Mouse (Mus musculus) MEL-GATA-1-ER (cell line): ENCODE results near the gene Fam173a.

Source experiments
- DNase-seq: peaks from one replicate; pipeline ENCODE4 v3.0.0-alpha.2; 2012; ENCODE audit warnings: low read depth; ENCODE audit errors: extremely low read depth

Fam173a gene

DNA sequence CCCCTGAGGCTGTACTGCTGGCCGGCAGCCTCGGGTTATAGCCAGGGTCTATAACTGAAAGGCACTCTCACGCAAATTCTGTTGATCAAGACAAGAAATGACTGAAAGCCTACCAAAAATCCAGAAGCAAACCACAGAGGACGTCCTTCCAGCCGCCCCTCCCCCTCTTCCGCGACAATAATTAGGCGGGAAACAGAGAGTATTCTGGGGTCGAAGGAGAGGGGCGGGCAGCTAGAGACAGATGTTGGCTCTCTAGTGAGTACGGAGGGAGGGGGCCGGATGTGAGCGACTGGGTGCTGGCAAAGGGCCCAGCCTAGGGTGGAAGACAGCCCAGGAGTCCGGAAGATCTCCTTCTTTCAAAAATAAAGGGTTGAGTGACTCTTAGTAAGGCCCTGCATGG, at the start of gene Fam173a:
Fam173a (minus strand) TSS at position 287 of the 400 bp plus-strand sequence.
- DNase-seq: peak; percentile 82

- no peak for DNase-seq
These were observed 48.6 kb upstream of the Fam173a start, which contains the start of gene Gm20683 for GRCm38 (mm10) chr17:25841117-25841880. Gene Gm20683, minus strand, starts transcription at chr17:25841763.

GRCm38 (mm10) chr17:25840519-25840918, 47.8 kb upstream of the Fam173a start:
- no peak for DNase-seq

- DNase-seq: no peak
These were observed 46.9 kb upstream of the Fam173a start for GRCm38 (mm10) chr17:25839455-25840235.

GRCm38 (mm10) chr17:25838904-25839303, 46.2 kb upstream of the Fam173a start:
- no peak for DNase-seq

DNA sequence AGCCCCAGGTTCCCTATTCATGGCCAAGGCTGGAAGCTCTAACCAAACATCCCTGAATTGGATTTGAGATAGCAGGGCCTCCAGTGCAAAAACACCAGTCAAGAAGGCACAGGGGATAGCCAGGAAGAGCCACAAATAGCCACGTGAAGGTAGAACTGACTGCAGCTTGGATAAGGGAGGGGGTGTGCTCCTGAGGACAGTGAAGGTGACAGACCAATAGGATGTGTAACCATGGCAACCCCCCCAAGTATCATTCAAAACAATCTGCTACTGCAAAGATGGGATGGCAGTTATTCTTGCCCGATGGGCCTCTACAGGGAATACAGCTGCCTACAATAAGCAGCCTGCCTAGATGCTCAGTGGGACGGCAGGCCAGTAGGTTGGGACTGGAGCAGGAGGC, 44.8 kb upstream of the Fam173a start:
- DNase-seq: no peak

- no peak for DNase-seq
These were observed 44.3 kb upstream of the Fam173a start, which contains the start of gene Rhbdl1 for GRCm38 (mm10) chr17:25837076-25837410. Gene Rhbdl1, minus strand, starts transcription at chr17:25837295.

- DNase-seq: no peak
These were observed 43.8 kb upstream of the Fam173a start for GRCm38 (mm10) chr17:25836397-25837075.

DNA sequence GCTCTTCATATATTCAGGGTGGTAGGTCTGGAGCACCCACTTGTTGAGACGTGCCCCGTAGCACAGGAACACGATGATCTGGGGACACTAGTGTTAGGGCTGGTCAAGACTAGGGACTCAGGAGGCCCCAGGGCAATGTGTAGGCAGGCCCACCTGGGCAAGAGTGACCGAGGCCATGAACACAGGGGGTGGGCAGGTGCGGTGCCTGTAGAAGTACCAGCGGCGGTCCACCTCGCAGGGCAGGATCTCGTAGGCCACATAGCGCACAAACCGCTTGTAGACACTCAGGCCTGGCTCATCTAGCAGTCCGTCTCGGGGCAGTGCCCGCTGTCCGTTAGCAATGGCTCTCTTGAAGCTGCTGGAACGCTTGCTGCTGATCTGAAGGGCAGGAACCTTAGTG, 43.1 kb upstream of the Fam173a start:
- DNase-seq: no peak

DNA sequence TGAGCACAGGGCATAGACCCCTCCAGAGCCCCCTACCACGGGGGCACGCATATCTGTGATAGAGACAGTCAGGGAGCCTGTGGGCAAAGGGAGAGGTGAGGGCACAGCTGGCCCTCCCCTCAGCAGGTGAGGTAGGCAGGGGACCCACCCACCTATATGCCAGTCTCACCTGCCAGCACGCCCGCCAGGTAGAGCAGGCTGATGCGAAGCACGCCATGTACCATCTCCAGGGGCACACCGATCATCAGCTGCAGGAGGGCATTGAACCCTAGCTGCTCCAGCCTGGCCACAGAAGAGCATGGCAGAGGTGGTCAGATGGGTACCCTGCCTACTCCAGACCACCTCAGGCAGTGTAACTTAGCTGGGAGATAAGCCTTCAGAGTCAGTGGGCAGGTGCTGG, 42.6 kb upstream of the Fam173a start:
- DNase-seq: no peak

DNA sequence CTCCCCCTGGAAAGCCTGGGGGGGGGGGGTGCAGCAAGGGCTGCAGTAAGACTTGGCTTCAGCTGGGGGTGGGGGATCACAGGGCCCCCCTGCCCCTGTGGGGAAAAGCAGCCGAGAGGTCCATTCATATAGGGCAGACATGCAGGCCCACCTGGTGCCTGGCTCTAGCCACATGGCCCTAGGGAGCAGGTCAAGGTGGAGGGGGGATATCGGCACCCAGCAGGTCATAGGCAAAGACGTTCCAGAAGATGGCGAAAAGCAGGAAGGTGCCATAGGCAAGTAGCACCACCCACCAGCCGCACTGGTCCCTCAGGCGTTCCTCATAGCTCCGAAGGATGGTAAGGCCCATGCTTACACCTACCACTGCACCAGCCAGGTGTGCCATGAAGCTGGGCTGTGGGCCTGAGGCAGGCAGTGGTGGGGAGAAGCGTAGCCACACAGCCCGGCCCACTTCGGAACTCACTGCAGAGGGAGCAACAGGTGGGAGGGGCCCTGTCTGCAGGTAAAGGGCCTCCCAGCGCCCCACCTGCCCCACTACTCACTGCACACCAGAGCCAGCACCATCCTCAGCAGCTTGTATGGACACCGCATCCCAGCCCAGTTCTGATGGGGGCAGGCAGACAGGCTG, 42.0 kb upstream of the Fam173a start:
- DNase-seq: no peak

DNA sequence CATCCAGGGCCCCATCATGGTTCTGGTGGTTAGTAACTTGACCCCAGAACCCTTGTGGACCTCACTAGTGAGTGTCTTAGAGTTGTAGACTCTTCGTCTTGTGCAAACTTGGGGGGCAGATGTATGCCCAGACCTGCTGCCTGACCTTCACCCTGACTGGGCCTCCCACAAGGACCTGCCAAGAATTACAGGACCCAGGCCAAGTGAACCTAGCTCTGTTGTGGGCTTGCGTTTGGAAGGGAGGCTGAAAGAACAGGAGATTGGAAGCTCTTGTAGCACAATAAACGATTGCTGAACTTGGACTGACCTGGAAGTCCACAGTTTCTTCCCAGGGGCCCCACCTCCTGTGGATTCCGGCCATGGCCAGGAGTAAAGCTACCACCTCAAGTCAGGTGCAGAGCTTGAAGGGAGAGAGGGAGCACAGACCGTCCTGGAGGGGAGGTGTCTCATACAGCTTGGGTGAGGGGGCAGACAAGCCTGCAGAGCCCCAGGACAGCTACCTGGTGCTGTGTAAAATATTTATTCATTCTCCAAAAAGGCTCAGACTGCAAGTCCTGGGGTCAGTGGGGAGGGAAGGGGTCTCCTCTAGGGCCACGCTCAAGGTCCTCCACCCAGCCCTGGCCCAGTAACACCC, 41.4 kb upstream of the Fam173a start:
- no peak for DNase-seq

DNA sequence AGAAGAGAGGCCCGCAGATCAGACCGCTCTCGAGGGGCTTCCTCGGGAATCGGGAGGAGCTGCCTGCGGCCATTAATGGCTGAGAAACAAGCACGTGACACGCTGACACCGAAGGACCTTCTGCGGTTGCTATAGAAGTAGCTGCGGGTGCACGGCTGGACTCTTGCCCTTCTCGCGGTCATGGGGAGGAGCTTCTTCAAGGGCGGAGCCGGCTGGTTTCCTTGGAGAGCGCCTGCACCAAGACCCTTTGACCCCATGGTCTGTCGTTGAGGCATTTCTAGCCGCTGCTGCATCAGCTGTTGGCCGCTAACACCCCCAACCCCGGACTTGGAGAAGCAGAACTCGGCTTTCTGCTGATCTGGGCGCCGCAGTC, 40.6 kb upstream of the Fam173a start, which contains the start of gene Stub1:
Stub1 (minus strand) TSS at position 114 of the 373 bp plus-strand sequence.
- DNase-seq: no peak

DNA sequence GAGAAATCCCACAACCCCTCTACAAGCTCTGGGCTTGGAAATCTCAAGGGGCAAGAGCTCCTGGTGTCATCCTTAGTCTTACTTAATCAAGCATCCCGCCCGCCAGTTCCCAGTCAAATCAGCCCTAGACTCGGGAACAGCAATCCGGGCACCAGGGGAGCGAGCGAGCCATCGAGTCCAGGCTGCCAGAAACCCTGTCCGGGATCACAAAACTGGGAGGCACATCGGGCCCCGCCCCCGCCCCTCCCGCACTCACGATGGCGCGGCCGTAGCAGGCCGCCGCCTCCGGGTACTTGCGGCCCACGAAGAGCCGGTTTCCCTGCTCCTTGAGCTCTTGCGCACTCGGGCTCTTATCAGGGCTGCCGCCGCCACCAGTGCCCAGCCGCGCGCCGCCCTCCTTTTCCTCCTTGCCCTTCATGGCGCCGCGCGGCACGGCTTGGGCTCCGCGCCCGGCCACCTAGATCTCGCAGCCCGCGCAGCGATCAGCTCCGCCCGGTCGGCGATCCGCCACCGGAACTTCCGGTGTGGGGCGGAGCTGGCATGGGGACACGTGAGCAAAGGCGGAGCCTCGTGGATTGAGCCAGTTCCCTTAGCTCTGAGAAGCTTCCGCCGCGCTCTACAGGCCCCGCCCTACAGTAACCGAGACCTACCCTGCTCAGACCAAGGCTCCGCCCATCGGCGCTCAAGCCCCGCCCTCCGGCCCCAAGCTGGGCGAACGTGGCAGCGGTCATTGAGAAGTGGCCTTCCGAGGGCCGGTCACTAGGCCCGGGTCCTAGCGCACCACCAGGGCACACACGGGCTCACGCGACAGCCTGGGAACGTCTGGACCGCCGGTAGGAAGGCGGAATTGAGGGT, 40.0 kb upstream of the Fam173a start:
- peak; percentile 92 for DNase-seq

DNA sequence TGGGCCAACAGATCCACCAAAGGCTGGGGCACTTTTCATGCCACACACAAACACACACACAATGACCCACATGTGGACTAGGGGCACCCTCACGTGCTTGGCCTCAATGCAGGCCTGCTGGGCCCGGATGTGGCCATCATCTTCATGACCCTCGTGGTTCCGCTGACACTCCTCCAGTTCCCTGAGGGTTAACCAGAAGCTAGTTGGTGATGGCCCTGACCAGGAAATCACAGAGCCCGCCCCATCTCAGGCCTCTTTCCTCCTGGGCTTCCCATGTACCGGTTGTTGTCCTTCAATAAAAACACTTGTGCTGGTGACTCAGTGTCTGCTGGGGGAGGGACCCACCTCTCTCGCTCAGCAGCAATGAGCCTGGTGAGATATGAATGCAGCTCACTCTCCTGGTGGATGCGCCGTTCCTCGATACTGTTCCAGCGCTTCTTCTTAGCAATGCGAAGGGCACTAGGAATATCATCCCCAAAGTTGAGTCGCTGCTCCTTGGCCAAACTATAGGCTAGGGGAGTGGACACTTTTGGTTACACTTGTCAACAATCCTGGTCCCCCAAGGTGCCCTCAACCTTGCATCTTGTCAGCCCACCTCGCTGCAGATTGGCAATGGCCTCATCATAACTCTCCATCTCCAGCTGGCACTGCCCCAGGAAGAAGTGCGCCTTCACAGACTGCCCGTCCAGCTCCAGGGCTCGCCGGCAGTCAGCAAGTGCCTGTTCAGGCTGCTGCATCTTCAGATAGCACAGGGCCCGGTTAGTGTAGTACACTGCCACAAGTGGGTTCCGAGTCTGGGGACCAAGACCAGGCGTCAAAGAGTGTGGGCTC, 39.0 kb upstream of the Fam173a start:
- DNase-seq: no peak

DNA sequence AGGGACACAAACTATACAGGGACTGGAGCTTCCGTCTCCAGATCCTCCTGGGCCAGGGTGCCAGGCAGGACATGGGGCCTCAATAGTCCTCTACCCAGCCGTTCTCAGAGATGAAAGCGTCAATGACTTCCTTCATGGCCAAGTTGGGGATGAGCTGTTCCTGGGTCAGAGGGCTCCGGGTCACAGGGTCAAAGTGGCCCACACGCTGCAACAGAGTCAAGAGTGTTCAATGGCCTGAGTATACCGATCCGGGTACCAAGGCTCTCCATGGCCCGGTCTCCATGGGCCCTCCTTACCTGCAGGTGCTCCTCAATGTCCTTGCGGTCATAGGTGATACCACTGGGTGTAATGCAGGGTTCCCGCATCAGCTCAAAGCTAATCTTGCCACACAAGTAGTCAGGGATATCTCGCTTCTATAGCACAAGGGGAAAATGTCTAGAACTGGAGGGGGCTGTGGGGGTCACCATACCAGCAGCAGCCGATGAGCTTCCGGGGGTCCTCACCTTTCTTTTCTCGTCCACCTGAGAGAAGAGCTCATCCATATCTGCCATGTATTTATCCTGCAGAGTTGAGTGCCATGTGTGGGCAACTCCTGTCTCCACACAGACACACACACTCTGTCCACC, 38.2 kb upstream of the Fam173a start:
- DNase-seq: no peak

DNA sequence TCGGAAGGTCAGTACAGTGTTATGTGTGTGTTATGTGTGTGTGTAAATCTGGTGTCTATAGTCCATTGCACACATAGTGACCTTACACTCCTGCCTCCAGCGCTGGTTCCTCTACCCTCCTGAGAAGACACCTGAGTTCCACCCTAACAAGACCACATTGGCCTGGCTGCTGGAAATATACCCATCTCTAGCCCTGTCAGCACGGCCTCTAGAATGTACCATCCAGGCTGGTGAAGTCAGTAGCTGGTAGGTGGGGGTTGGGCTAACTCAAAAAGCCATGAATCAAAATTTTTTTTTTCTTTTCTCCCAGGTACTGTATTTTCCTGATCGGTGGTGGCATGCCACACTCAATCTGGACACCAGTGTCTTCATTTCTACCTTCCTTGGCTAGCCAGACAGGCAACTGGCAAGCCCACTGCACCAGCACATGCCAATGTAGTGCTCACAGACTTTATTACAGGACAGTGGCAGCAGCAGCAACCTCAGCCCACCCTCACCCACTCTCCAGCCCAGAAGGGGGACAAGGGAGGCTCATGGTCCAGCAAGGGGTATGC, 37.6 kb upstream of the Fam173a start:
- DNase-seq: no peak

GRCm38 (mm10) chr17:25829558-25830017, 36.9 kb upstream of the Fam173a start:
- DNase-seq: no peak
